Mouse (Mus musculus) megakaryocyte progenitor cell, adult 5-6 weeks (primary cell): ENCODE data around the gene Kat6b. TPM values are rescaled to one million over a fixed set of nuclear protein-coding genes. Genes with fewer than 3 reads are reported as not detected.
"Not testable (repeated sequence)": the region's sequence is repeated elsewhere in the genome, so short reads cannot be mapped to it uniquely, and the experiment has no call there.

Experiments
- ATAC-seq: replicated peaks from 2 replicates; pipeline ENCODE4 v1.8.0; 2016; ENCODE audit warnings: mild to moderate bottlenecking, moderate TSS enrichment, inconsistent platforms; ENCODE audit not compliant: poor library complexity
- total RNA-seq, 2 experiments: library from RNA; stranded (forward) in 1 of 2; stranded (reverse) in 1 of 2; fragments of 157-497, 149-512 nt in 1 of 2; fragments of 200-1000 nt in 1 of 2; gene quantifications; 2 replicates each; pipeline versions ENCODE4 v1.2.3 to v1.2.4; 2015 to 2017

Gene Kat6b
- total RNA-seq, 2 experiments from 2014 or later = 5.1 to 16.0 TPM

DNA sequence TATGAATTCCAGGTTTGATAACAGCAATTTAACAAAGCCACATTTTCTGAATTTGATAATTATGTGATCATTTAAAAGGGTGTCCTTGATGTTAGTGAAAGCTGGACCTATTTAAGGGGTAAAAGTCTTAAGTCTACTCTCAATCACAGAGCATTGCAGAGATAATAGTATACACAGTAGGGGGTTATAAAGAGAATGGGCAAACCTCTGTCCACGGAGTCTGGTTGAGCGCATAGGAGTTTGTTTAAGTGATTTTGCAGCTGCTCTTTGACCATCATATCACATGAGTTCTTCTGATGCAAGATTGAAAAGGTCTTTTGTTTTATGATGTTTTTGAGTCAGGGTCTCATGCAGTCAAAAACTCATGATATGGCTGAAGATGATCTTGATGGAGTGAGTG lies 3.0 kb downstream of the Kat6b start:
- ATAC-seq = no peak

DNA sequence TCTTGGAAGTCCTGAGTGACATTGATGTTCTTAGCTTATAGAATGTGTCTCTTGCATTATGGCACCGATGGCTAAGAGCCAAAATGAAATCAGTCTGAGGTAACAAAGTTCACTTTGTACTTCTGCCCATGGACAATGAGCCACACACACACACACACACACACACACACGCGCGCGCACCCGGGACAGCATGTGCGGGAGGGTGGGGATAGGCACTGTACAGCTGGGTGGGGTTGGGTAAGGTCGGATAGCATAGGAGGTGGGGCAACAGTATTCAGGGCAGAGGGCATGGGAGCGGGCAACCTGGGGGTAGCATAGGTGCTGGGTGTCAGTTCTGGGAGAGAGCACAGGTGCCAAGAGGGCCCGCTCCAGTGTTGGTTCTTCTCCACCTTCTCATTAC lies 3.5 kb downstream of the Kat6b start:
- no peak for ATAC-seq

DNA sequence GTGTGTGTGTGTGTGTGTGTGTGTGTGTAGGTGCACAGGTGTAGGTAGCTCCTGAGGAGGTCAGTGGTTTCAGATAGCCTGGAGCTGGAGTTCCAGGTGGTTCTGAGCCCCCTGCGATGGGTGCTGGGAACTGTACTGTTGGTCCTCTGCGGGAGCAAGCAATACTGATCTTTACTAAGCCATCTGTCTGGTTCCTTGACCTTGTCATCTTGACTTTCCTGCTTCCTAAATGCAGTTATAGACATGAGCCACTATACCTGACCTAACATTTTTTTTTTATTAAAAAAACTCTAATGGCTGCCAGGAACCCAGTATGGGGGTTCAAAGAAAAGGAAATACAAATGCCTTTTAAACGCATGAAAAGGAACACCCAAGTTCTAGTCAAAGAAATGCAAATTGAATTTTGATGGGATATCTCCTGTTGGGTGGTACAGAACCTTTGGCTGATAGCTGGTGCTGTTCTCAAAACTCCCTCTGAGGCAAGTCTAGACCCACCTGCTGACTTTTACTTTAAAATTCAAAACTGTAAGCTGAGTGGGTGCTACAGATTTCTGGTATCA lies 4.8 kb downstream of the Kat6b start:
- ATAC-seq = no peak

DNA sequence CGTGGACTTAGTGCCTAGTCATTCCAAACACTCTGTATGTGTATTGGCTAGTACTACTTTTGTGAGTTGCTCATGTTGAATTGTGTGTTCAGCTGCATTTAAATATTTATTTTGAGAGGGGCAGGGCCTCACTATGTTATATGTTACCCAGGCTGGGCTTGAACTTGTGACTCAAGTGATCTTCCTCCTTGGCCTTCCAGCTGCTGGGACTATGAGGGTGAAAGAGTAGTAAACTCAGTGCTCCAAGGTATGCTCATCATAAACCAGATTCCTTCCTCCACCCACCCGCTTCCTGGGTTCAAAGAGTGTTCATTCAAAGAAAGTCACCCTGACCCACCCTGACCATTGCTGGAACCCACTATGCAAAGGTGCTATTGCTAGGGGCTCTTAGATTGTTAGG lies 5.9 kb downstream of the Kat6b start:
- not testable (repeated sequence) for ATAC-seq

DNA sequence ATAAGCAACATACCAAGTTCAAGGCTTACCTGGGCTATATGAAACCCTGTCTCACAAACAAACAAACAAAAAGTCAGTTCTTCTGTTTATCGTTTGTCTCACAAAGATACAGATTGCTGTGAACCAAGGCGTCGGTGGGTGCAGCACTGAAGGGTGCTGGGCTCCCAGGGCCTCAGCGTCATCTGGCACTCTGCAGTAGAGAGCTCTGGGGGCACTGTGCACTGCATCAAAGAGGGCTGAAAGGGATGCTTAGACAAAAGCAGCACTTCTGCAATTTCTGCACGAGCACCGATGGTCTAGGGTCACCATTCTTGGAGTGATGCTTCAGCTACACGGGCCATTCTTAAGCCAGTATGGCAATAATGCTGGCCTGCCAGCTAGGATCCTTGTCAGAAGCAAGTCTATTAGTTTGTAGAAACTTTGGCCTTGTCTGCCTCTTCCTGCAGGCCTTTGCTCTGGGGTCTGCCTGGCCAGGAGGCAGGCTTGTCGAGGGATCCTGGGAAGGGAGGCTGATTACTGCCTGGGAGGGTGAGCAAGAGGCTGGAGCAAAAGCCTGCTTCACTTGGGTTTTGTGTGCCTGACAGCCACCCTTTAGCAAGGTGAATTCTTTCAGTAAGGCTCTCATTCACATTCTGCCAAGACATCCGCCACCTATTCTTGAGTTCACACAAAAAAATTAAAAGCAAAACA lies 7.3 kb downstream of the Kat6b start:
- not testable (repeated sequence) for ATAC-seq

DNA sequence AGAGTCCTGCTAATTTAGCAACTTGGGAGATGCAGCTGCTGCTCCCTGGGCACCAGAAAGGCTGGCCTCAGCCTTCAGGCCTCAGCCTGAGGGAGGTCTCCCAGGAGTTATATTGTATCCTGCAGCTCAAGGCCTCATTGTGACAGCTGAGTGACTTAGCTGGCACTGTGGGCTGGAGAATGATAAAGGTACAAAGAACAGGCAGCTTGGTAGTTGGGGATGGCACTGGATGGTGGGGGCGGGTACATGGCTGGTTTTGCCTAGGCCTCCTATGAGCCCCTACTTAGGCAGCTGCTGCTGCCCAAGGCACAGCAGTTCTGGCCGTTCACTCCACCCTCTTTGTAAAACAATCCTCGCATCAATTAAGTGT lies 7.9 kb downstream of the Kat6b start:
- no peak for ATAC-seq

DNA sequence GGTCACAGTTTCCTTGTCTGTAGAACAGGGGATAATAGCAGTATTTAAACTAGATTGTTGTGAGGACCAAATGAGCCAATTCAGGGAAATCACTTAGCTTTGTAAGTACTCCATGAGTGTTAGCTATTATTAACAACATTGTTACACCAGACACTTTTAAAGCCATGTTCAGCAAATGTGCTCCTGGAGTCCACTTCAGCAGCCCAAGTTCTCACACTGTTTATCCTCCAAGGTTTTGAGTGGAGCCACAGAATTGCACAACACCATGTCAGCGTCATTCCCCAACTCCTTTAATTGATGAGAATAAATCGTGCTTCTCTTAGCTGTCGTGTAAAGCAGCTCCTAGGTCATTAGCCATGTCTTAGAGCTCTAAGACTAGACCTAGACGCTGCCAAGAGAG lies 8.9 kb downstream of the Kat6b start:
- ATAC-seq = no peak

DNA sequence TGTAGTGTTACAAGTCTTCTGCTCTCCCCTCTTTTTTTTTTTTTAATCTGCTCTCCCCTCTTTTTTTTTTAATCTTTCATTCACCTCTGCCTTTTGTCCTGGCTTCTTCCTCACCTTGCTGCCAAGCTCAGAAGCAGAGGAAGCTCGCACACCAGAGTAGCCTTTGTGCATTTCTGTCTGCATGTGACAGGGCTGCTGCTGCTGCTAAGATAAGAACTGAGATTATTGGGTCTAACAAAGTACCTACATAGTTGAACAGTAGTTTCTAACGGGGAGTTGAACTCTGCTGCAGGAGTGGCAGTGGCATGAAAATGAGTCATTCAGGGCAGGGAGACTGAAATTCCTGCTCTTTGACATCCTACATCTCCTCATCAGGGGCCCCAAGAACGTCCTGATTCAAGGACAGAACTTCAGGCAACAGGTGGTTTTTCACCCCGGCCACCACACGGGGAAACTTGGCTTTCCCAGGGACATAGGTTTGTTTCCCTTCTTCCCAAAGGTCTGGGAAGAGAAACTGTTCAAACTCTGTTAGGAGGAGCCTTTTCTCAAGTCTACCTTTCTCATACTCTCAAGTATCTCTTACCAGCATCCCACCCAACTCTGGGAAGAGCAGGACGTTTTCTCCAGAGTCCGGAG lies 17.2 kb downstream of the Kat6b start:
- no peak for ATAC-seq

DNA sequence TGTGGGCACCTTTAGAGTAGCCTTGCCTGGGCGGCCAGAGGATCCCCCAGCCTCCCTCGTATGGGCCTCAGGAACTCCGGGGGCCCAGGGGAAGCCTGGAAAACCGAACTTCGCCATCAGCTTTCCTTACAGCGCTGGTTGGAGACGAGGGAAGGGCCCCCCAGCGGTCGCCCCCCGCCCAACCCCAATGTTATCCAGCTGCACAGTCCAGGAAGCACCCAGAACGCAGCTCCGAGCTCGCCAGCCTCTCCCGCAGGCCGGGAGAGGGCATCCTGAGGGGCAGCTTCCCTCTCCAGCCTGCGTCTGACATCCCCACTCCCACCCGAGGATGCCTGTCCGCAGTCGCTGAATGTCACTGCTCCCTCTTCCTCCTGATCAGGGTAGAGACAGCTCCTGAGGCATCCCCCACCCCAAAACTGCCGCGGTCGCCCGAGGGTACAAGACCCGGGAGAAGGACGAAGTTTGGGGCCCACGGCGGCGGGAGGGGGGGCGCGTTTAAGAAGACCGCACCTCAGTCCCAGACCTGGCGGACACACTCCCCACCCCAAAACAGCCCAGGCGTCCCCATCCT lies 17.9 kb downstream of the Kat6b start:
- ATAC-seq = no peak

DNA sequence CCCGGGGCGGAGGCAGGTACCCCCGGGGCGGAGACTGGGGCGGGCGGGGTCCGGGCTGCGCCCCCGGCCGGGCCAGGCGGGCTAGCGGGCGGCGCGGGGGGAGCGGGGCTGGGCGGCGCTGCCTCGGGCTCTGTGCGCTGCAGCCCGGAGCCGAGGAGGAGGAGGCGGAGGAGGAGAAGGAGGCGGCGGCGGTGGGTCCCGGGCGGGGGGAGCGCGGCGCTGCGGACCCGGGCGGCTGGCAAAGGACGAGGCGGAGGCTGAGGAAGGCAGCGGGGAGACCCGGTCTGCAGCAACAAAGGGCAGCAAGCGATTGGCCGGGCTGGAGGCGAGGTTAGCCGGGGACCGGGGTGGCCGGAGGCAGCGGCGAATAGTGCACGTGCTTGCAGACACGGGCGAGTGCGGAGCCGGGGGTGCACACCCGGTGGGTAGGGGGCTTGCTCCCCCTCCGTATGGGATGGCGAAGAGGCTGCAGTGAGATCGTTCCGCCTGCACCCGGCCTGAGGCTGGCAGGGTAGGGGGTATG lies 18.5 kb downstream of the Kat6b start:
- ATAC-seq = no peak

DNA sequence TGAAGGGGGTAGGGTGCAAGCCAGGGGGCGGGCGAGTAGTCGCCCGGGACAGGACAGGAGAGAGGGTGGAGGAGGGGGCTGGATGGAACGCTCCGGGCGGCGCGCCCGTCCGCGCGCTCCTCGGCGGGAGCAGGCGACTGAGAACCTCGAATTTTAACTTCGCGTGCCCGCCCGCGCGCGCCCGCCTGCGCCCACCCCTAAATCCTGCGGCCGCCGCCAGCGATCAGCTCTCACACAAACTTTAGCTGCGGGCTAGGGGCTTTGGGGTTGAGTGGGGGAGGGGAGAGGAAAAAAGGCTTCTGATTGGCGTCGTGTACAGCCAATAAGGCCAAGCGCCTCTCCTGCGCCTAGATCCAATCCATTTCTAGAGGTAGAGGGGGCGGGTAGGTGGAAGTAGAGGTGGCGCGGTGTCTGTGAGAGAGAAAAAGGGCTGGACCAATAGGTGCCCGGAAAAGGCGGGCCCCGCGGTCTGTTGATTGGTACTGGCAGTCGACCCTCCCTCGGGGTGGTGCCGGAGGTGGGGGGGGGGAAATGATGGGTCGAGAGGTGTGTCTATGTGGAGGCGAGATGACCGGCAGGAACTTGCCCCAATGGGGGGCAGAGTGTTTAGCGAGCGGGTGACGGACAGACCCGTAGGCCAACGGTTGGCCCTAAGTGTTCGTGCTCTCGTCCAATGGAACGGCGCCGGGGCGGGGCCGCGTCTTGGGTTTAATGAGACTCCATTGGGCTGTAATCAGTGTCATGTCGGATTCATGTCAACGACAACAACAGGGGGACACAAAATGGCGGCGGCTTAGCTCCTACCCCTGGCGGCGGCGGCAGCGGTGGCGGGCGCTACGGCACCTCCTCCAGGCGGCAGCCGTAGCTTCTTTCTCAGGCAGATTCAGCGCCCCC lies 19.2 kb downstream of the Kat6b start:
- ATAC-seq = peak; percentile 85

DNA sequence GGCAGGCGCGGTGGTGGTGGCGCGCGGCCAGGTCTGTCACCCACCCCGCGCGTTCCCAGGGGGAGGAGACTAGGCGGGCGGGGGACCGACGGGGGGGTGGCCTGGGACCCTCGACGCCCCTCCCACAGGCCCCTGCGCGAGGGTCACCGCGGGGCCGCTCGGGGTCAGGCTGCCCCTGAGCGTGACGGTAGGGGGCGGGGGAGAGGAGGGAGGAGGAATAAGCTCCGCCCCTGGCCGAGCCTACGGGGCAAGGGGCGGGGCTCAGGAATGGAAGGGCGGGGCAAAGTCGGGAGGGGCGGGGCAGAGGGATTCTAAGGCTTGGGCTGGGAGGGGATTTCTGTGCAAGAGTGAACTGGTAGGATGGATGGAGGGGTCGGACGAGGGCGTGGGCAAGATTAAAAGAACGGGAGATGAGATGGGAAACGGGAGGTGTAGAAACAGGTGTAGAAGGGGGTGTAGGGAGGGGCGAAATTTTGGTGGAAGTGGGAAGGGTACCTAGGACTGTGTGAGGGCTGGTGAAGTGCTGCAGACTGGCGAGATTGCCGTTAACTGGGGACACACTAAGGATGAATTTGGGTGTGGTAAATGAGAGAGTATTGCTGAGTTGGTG lies 19.9 kb downstream of the Kat6b start:
- peak; percentile 63 for ATAC-seq

DNA sequence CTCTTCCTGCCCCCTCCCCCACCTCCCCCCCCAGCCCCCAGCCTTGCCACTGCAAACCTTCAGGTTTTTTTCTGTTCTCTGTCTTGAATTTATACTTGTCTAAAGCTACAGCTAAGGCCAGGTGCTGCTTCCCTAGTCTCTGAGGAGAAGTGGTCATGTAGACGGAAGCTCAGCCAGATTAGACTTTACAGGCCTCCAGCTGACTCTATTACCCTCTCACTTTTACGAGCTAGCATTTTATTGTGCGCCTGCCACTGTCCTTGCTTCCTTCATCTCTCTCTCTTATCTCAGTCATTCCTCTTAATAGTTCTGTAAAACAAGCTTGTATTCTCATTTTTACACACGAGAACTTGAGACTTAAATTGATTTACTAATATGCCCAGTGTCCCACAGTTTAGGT lies 23.8 kb downstream of the Kat6b start:
- no peak for ATAC-seq

DNA sequence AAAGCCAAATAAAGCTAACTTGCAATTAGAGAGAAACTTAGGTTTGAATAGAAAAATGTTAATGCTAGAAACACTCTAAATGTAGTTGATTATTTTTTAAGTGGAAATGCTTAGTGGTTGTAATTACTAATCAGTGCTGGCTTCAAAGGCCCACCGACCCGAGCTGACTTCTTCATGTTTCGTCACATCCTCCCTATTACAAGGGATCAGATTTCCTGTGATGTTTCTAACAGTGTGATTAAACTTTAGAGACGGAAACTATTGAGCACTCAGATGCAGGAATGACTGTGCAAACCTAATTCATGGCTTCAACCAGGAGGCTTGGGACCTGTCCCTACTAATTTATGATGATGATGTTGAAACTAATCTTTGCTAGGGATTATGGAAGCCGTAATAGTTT lies 25.8 kb downstream of the Kat6b start:
- no peak for ATAC-seq

DNA sequence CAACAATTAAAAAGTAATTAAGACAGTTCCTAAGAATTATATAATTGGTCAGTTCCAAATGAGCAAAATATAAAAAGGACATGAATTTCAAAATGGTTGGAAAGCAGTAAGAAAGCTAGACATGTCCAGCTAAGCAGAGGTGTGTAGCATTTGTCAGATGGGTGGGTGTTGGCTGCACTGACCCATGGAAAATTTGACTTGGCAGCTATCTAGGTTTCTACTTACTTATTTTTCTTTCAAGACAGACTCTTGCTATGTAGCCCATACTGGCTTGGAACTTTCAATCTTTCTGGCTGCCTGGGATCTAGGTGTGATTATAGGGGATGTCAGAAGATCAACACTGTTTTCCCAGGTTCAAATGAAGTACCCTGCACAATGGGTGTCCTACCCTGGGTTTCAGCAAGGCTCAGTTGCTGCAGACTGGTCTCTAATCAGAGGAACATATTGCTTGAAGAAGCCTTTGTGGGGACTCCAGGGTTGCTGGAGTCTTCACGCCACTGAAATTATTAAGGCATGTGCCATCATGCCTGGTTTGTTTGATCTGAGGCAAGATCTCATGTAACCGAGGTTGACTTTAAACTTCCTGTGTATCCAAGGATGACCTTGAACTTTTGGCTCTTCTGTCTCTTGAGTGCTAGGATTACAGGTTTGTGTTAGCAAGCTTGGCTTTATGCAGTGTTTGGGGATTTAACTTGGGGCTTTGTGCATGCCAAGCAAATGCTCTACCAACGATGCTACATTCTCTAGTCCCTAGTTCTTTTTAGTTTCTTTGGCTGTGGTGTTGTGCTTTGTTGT lies 28.1 kb downstream of the Kat6b start:
- ATAC-seq = no peak

DNA sequence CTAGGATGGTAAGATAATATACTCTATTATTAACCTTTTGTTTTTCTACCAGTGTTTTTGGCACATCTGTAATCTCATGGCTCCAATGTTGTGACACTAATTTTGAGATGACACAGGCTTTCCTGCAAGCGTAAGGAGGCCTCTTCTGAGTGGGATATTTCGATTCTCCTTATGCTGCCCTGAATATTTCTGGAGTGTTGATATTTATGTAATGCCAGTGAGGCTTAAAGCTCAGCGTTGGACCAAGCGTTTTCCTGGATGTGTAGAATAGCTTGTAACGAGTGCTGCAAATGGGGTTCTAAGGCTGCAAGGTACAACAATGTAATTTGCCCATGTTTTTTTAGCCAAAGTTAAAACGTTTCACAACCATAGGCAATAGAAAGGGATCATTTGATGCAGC lies 30.2 kb downstream of the Kat6b start:
- no peak for ATAC-seq

DNA sequence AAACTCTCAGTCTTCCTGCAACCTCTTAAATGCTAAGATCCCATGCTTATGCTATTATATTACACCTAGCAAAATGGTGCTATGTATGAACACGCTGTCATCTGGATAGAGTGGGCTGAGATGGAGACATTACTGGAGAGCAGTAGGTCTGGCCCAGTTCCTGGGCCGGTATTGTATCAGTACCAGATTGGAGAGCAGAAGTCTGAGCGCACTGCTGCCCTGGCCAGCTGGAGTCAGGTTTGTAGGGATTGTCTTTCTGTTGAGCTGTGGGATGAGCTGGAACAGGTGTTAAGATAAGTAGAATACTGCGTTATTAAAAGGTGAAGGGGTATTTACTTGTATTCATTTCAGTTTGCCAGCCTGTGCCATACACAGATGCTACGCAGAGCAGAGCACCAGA lies 34.3 kb downstream of the Kat6b start:
- ATAC-seq = no peak

DNA sequence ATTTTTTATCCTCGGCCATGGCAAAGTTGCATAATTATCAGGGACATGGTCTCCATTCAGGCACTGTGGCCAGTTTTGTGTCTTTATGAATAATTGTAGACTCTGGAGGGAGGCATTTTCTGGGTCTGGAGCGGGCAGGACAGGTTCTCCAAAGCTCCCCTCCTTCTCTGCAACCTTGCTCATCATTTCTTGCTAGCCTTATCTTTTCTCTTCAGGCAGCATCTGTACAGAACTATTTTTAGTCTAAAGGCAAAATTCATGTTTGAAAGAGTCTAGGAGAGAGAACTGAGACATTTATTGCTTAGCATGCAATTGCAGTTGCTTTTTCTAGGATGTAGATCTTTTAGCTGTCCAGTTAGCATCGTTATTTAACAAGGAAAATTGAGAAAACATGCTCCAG lies 38.1 kb downstream of the Kat6b start:
- peak; percentile 61 for ATAC-seq

DNA sequence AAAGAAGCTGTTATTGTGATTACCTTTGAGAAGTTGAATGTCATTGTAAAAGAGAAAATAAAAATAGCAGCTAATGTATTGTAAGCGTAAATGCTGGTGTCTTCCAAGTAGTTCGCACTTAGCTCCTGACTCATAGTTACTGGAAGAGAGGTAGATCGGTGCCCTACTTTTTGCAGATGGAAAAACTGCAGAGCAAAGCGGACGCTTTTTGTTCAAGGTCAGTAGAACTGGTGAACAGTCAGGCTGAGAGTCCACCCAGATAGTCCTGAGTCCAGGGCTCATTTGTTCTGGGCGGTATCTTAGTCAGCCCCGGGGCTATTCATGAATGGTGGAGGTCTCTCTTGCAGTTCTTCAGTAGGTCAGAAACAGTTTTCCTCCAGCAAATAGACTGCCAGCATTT lies 39.3 kb downstream of the Kat6b start:
- ATAC-seq = no peak

DNA sequence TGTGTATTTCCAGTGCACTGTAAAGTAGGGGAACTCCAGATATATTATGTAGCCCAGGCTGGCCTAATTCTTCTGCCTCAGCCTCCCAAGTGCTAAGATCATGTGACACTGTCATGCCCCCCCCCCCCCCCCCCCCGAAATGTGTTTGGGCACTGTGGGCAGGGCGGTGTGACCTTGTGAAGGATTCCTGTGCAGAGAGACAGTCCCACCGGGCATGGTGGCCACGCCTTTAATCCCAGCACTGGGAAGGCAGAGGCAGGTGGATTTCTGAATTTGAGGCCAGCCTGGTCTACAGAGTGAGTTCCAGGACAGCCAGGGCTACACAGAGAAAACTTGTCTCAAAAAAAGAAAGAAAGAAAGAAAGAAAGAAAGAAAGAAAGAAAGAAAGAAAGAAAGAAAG lies 40.3 kb downstream of the Kat6b start:
- not testable (repeated sequence) for ATAC-seq
